Mouse (Mus musculus): ENCODE data around the gene Car1.
"Not testable (repeated sequence)": the region's sequence is repeated elsewhere in the genome, so short reads cannot be mapped to it uniquely, and the experiment has no call there.

Gene Car1

GRCm38 (mm10) chr3:14782365-14782764 is 25.8 kb downstream of the Car1 start:
- DNase-seq: not testable (repeated sequence)

GRCm38 (mm10) chr3:14780212-14780611 is 28.0 kb downstream of the Car1 start:
- DNase-seq: no peak

GRCm38 (mm10) chr3:14776497-14777162 is 31.5 kb downstream of the Car1 start:
- DNase-seq: not testable (repeated sequence)

- not testable (repeated sequence) for DNase-seq
Measured at GRCm38 (mm10) chr3:14774539-14774938, 33.6 kb downstream of the Car1 start.

- not testable (repeated sequence) for DNase-seq
Measured at GRCm38 (mm10) chr3:14772473-14772872, 35.7 kb downstream of the Car1 start.

GRCm38 (mm10) chr3:14764755-14765566 is 43.2 kb downstream of the Car1 start:
- no peak for DNase-seq

GRCm38 (mm10) chr3:14755716-14756115 is 52.5 kb downstream of the Car1 start:
- DNase-seq: no peak

- DNase-seq: no peak
Measured at GRCm38 (mm10) chr3:14746041-14746440, 62.1 kb downstream of the Car1 start.

- no peak for DNase-seq
Measured at GRCm38 (mm10) chr3:14738261-14738660, 69.9 kb downstream of the Car1 start.

- not testable (repeated sequence) for DNase-seq
Measured at GRCm38 (mm10) chr3:14727496-14727895, 80.7 kb downstream of the Car1 start.

GRCm38 (mm10) chr3:14725462-14725861 is 82.7 kb downstream of the Car1 start:
- not testable (repeated sequence) for DNase-seq

All from right cerebral cortex, postnatal 4 days (tissue).